Mouse (Mus musculus): ENCODE results near the gene Dop1a. TPM values are rescaled to one million over a fixed set of nuclear protein-coding genes. Genes with fewer than 3 reads are reported as not detected.
A peak's percentile ranks its signal among the peaks of the same experiment; 100 is the strongest.

Dop1a gene
- polyA plus RNA-seq, 1 experiment = 45.3 TPM

GRCm38 (mm10) chr9:86496261-86496660 is 29.3 kb downstream of the Dop1a start:
- peak in 1 of 2 experiments; percentile 28 for DNase-seq (ENCODE audit: extremely low spot score in 1 of 2, low spot score in 1 of 2)

GRCm38 (mm10) chr9:86499083-86499482 is 32.1 kb downstream of the Dop1a start:
- DNase-seq (ENCODE audit: extremely low spot score in 1 of 2, low spot score in 1 of 2) = peak in 1 of 2 experiments; percentile 17

DNA sequence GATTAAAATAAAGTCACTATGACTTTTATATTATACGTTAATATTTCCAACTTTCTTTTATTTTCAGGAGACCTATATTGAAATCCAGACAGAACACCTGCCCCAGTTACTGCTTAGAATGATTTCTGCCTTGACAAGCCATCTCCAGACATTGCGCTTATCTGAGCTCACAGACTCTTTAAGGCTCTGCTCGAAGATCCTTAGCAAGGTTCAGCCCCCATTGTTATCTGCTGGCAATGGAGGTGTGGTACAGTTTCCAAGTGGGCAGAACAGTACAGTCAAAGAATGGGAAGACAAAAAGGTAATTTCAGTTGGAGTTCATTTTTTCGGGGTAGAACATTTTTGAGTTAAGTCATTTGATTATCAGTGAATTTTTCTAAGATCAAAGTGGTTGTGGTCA is 40.5 kb downstream of the Dop1a start:
- DNase-seq (ENCODE audit: extremely low spot score in 1 of 2, low spot score in 1 of 2) = no peak

GRCm38 (mm10) chr9:86513733-86514132 is 46.8 kb downstream of the Dop1a start:
- DNase-seq (ENCODE audit: extremely low spot score in 1 of 2, low spot score in 1 of 2) = no peak

GRCm38 (mm10) chr9:86514390-86514789 is 47.4 kb downstream of the Dop1a start:
- no peak for DNase-seq (ENCODE audit: extremely low spot score in 1 of 2, low spot score in 1 of 2)

DNA sequence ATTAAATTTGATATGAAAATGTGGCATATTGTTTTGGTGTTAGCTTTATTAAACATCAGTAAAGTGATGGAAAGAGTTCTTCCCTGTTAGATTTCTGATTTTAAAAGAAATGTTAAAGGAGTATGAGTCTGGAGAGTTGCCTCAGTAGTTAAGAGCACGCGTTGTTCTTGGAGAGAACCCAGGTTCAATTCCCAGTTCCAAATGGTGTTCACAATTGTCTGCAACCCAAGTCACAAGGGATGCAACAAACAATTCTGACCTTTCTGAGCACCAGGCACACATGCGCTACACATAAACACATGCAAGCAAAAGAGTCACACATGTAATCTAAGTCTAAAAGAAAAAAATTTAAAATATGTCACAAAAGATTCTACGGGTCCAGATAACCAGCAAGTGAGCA is 47.8 kb downstream of the Dop1a start:
- DNase-seq (ENCODE audit: extremely low spot score in 1 of 2, low spot score in 1 of 2) = no peak

- DNase-seq (ENCODE audit: extremely low spot score in 1 of 2, low spot score in 1 of 2) = no peak
Measured at GRCm38 (mm10) chr9:86522335-86522734, 55.4 kb downstream of the Dop1a start.

- no peak for DNase-seq (ENCODE audit: extremely low spot score in 1 of 2, low spot score in 1 of 2)
Measured at GRCm38 (mm10) chr9:86525600-86525999, 58.6 kb downstream of the Dop1a start.

DNA sequence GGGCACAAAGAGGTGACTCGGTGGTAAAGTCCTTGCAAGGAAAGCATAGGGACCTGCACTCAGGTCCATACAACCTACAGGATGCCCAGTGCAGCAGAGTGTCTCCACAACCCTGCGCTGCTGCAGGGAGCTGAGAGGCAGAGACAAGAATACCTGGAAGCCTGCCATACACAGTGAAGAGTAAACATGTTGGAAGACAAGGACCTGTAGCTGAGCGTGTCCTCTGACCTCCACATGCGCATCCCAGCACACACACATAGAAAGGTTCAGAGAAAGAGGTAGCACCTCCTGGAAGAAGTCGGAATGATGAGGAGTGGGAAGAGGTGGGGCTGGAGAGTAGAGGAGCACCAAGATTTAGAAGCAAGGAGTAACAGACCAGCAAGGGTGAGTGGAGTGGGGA is 67.1 kb downstream of the Dop1a start:
- DNase-seq (ENCODE audit: extremely low spot score in 1 of 2, low spot score in 1 of 2) = no peak

DNA sequence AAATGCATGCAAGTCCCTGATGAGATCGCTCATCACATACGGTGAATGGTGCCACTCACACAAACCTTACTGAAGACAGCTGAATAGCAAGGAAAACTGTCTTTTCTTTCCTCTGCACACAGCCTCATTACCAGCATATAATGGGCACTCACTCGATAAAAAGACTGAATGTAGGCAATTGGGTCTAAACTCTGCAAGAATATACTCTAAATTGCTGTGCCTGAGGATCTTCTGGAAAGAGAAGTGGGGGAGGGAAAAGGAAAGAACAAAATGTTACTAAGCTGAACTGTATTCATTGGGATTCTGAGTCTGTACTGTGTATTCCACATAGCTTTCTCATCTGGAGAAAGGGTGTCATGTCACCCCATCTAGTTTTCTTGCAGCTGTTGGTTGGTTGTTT is 76.5 kb downstream of the Dop1a start:
- DNase-seq (ENCODE audit: extremely low spot score in 1 of 2, low spot score in 1 of 2) = no peak

DNA sequence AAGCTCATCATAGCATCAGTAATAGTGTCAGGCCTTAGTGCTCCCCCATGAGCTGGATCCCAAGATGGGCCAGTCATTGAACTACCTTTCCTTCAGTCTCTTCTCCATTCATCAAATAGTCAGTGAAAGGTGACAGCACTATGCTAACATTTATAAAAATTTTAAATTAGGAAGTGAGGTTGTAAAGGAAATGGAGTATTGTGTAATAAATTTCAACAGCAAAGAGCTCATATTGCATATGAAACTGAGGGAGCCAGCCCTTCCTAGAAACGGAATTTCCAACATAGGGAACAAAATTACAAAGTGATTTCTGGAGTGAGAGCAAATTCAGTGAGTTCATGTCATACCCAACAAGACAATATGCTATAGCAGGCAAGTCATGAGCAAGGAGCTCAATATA is 77.6 kb downstream of the Dop1a start:
- no peak for DNase-seq (ENCODE audit: extremely low spot score in 1 of 2, low spot score in 1 of 2)

GRCm38 (mm10) chr9:86549637-86550162 is 82.7 kb downstream of the Dop1a start:
- no peak for DNase-seq (ENCODE audit: extremely low spot score in 1 of 2, low spot score in 1 of 2)

DNA sequence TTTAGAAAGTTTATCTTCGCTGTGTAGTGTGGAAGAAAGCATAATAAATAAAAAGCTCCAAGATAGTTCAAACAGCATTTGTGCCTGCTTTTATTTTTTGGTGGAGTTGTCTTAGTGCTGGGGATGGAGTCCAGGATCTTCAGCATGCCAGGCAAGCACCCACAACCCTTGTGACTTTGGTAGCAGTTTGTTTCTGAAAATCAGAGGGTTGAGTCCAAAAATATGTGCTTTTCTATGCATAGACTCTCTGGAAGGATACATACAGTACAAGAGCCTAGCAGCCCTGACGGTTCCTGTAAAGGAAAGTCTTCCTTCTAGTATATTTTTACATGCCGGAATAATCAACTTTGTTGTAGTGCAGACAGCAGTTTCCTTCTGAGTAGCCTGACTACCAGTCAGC is 83.8 kb downstream of the Dop1a start:
- no peak for DNase-seq (ENCODE audit: extremely low spot score in 1 of 2, low spot score in 1 of 2)

GRCm38 (mm10) chr9:86553886-86554285 is 86.9 kb downstream of the Dop1a start:
- DNase-seq (ENCODE audit: extremely low spot score in 1 of 2, low spot score in 1 of 2) = no peak

DNA sequence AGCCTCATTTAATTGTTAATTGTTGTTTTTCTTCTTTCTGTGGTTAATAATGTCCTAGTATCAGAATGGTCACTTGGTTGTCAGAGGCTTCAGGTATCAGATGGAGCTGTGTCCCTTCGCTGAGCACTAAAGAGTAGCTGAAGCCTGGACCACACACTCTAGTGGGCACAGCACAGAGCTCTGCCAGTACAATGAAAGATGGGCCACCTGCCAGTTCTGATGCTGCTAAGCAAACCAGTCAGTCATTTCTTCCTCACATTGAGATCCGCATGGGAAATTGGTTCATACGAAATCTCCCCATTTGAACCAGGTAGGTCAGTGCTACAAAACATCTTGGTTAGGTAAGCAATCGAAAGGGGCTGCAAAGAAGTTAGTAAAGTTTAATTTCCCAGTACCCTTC is 87.7 kb downstream of the Dop1a start:
- DNase-seq (ENCODE audit: extremely low spot score in 1 of 2, low spot score in 1 of 2) = no peak

- no peak for DNase-seq (ENCODE audit: extremely low spot score in 1 of 2, low spot score in 1 of 2)
Measured at GRCm38 (mm10) chr9:86560543-86560942, 93.6 kb downstream of the Dop1a start.

DNA sequence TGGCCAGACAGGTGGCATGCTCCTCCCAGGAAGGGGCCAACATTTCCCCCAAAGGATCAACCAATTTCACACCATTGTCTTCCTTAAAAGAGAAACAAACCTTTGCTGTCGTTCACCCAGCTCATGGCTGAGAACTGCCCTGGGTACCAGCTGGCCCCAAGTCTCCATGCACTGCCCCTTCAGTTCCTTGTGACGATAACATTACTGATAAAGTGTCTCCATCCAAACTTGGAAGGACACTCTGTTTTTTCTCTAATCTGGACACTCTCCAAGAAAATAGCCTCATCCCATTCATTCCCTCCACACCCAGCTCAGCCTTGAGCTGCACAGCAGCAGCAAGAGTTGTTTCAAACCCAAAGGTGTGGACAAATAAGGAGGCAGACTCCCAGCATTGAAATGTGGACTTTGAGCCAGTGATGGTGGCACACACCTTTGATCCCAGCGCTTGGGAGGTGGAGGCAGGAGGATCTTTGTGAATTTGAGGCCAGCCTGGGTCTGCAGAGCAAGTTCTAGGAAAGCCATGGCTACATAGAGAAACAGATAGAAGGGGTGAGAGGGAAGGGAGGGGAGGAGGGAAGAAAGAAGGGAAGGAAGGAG is 102.5 kb downstream of the Dop1a start:
- no peak for DNase-seq (ENCODE audit: extremely low spot score in 1 of 2, low spot score in 1 of 2)

- no peak for DNase-seq (ENCODE audit: extremely low spot score in 1 of 2, low spot score in 1 of 2)
Measured at GRCm38 (mm10) chr9:86570261-86570890, 103.4 kb downstream of the Dop1a start.

- no peak for DNase-seq (ENCODE audit: extremely low spot score in 1 of 2, low spot score in 1 of 2)
Measured at GRCm38 (mm10) chr9:86570946-86571345, 104.0 kb downstream of the Dop1a start.

DNA sequence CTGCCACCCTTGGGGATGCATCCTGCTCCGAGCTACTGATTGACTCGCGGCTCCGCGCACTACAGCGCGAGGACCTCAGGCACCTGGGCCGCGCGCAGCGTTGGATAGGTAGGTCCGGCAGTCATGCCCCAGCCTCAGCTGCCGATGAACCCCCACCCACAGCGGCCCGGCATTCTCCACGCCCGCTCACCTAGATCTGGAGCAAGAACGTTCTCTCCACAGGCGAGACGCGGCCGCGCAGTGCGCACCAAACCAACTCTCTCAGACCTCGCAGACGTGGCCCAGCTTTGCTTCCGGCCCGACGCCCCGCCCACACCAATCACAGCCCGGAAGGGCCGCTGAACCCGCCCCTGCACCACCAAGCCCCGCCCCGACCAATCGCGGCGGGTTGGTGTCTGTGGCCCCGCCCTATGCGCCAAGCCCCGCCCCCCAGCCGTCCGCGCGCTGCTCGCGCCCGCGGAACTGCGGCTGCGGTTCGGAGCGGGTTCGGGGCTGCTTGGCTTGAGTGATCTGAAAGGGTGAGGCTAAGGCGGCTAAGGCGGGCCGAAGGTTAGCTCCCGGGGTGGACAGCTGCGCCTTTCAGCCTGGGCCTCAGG is 104.7 kb downstream of the Dop1a start, which contains the start of the genes Pgm3 and Rwdd2a:
Gene Pgm3, minus strand, starts transcription at position 303 of the 596 bp plus-strand sequence.
Gene Rwdd2a, plus strand, starts transcription at position 452 of the 596 bp plus-strand sequence.
- DNase-seq (ENCODE audit: extremely low spot score in 1 of 2, low spot score in 1 of 2) = peak; percentile 91 to 95

- DNase-seq (ENCODE audit: extremely low spot score in 1 of 2, low spot score in 1 of 2) = peak in 1 of 2 experiments; percentile 32
Measured at GRCm38 (mm10) chr9:86572196-86572595, 105.2 kb downstream of the Dop1a start.
